Mouse (Mus musculus) neural tube, embryonic 15.5 days (tissue): ENCODE measurements around the gene Otud7b. TPM values are rescaled to one million over a fixed set of nuclear protein-coding genes. Genes with fewer than 3 reads are reported as not detected.

Source experiments
- ATAC-seq: fragments of 200-750 bp; cut with Nextera tagmentation; 2 replicates; pipeline ENCODE4 v1.8.0; 2017; ENCODE audit warnings: mild to moderate bottlenecking, moderate TSS enrichment, moderate library complexity; ENCODE audit not compliant: low FRiP score
- H3K27ac ChIP-seq: fragments of 300-500 bp; sonication (generic); replicated peaks from 2 replicates; pipeline ENCODE4 v1.5.1; 2015; ENCODE audit warnings: mild to moderate bottlenecking, inconsistent platforms
- H3K27me3 ChIP-seq: fragments of 300-500 bp; sonication (generic); replicated peaks from 2 replicates; pipeline ENCODE4 v1.6.1; 2015; ENCODE audit warnings: inconsistent platforms
- H3K36me3 ChIP-seq: fragments of 300-500 bp; sonication (generic); 2 replicates; pipeline ENCODE4 v1.6.1; 2015; ENCODE audit warnings: inconsistent platforms
- H3K4me1 ChIP-seq: fragments of 300-500 bp; sonication (generic); 2 replicates; pipeline ENCODE4 v1.6.1; 2015; ENCODE audit warnings: inconsistent platforms
- H3K4me2 ChIP-seq: fragments of 300-500 bp; sonication (generic); 2 replicates; pipeline ENCODE4 v1.6.1; 2015; ENCODE audit warnings: inconsistent platforms, mild to moderate bottlenecking, moderate library complexity
- H3K4me3 ChIP-seq: fragments of 300-500 bp; sonication (generic); replicated peaks from 2 replicates; pipeline ENCODE4 v1.5.1; 2015; ENCODE audit warnings: mild to moderate bottlenecking, inconsistent platforms
- H3K9ac ChIP-seq: fragments of 300-500 bp; sonication (generic); replicated peaks from 2 replicates; pipeline ENCODE4 v1.6.1; 2015; ENCODE audit warnings: mild to moderate bottlenecking, inconsistent platforms
- H3K9me3 ChIP-seq: fragments of 300-500 bp; sonication (generic); replicated peaks from 2 replicates; pipeline ENCODE4 v1.6.1; 2016; ENCODE audit warnings: inconsistent platforms
- WGBS: fragments of 180-500 bp; shearing (Covaris S2); methylation state at CpG from one replicate; pipeline ENCODE4 v1.1.7; 2015; ENCODE audit warnings: mixed read lengths; 5-methylcytosine and 5-hydroxymethylcytosine counted together
- polyA plus RNA-seq: library from polyadenylated mRNA; unstranded; fragments of >200 nt; fragmentation: Nextera tagmentation; extraction: Ambion mirVana; gene quantifications from 2 replicates; pipeline ENCODE4 v1.2.1, GENCODE M21; 2015

The Otud7b gene
- polyA plus RNA-seq, 1 experiment from 2014 or later = 10.5 TPM

DNA sequence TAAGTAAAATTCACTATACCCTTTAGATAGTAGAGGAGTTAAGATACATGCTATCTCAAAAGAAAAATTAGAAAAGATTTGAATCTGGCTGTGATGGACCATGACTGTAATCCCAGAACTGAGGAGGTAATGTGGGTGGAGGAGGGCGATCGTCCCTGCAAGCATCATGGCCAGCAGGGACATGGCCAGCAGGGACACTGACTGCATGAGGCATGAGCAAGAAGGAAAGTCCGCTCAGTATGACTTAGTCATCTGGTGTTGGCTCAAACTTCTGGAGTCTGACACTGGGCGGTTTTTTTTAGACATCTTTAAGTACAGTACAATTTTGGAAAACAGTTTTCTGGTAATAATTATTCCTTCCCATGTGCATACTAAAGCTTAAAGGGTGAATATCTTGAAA, 16.5 kb upstream of the Otud7b start:
- H3K4me3 ChIP-seq = no peak overlapping the region
- 90% methylated on average over 4 of the region's 4 CpGs for WGBS
- no peaks in the 10 kb centered on the region for H3K27me3 ChIP-seq
- H3K9me3 ChIP-seq = no peaks in the 10 kb centered on the region
- no peak overlapping the region for H3K4me2 ChIP-seq
- no peaks in the 10 kb centered on the region for H3K36me3 ChIP-seq
- ATAC-seq = no peak
- no peak overlapping the region for H3K27ac ChIP-seq
- H3K9ac ChIP-seq = no peak overlapping the region
- no peaks in the 10 kb centered on the region for H3K4me1 ChIP-seq

DNA sequence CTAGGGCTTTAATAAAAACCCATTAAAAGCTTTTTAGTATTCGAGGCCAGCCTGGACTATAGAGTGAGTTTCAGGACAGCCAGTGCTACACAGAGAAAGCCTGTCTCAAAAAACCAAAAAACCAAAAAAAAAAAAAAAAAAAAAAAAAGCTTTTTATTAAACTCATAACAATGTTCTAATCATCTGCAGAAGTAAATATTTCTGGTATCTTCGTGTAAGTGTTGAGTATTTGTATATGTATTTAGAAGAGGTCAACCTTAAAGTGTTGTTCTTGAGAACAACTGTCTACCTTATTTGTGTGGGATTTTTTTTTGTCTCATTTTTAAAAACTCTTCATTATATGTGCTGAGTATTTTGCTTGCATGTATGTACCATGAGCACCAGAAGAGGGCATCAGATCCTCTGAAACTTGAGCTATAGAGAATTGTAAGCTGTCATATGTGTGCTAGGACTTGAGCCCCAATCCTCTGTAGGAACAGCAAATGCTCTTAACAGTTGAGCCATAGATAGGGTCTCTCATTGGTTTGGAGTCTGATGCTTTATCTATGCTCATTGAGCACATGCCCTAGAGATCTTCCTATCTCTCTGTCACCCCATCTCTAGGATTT, 14.3 kb upstream of the Otud7b start:
- Histone ChIP-seq H3K4me3 (no peak overlapping the region), H3K27me3 (no peaks in the 10 kb centered on the region), H3K4me1 (no peaks in the 10 kb centered on the region), H3K4me2 (no peak overlapping the region), H3K9ac (no peak overlapping the region), H3K36me3 (no peaks in the 10 kb centered on the region), H3K27ac (no peak overlapping the region), H3K9me3 (no peaks in the 10 kb centered on the region)
- no peak for ATAC-seq
- WGBS = 75% methylated on average over 2 of the region's 2 CpGs

DNA sequence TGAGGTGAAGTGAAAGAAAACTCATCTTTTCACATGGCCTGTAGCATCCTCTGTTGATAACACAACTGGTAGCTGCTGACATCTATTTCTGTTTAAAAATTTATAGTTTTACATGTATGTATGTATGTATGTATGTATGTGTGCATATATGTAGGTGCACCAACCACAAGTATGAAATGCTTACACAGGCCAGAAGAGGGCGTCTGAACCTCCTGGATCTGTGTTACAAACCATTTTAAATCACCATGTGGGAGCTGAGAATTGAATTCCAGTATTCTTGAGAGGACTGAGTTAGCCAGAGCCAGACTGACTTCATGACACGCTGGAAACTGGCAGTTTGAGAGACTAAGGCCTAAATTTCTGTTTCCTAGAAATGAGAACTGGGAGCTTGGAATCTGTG, 13.2 kb upstream of the Otud7b start:
- Histone ChIP-seq H3K4me1 (no peaks in the 10 kb centered on the region), H3K36me3 (no peaks in the 10 kb centered on the region), H3K27ac (no peak overlapping the region), H3K4me3 (no peak overlapping the region), H3K9me3 (no peaks in the 10 kb centered on the region), H3K27me3 (no peaks in the 10 kb centered on the region), H3K4me2 (no peak overlapping the region), H3K9ac (no peak overlapping the region)
- ATAC-seq = no peak
- 78% methylated on average over 2 of the region's 2 CpGs for WGBS

DNA sequence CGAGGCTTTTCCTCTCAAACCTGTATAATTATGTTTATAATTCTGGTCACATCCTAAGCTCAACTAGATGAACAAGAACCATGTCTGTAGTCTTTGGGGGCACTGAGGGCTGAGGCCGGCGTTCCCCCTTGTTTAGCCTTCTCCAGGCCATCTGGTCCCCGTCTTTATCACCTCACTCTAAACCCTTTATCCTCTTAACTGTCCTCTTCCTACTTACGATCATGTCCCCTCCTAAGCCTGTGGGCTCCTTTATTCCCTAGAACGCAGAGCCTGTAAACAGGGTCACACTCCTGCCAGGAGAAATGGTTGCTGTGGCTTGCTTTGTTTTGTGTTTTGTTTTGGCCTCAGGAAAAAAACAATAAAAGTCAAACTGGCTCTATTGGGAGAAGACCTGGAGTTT, 12.4 kb upstream of the Otud7b start:
- Histone ChIP-seq H3K27me3 (no peaks in the 10 kb centered on the region), H3K36me3 (no peaks in the 10 kb centered on the region), H3K9ac (no peak overlapping the region), H3K4me2 (no peak overlapping the region), H3K4me3 (no peak overlapping the region), H3K9me3 (no peaks in the 10 kb centered on the region), H3K27ac (no peak overlapping the region), H3K4me1 (no peaks in the 10 kb centered on the region)
- no peak for ATAC-seq
- WGBS = 43% methylated on average over 6 of the region's 6 CpGs

GRCm38 (mm10) chr3:96093509-96093908, 10.8 kb upstream of the Otud7b start:
- no peak overlapping the region for H3K4me3 ChIP-seq

GRCm38 (mm10) chr3:96094203-96094602, 10.1 kb upstream of the Otud7b start:
- WGBS = 90% methylated on average over 13 of the region's 13 CpGs
- no peak for ATAC-seq

More at GRCm38 (mm10) chr3:96093509-96093908, 10.8 kb upstream of the Otud7b start:
- Histone ChIP-seq H3K4me1 (no peaks in the 10 kb centered on the region), H3K27me3 (no peaks in the 10 kb centered on the region), H3K9me3 (no peaks in the 10 kb centered on the region), H3K27ac (no peak overlapping the region), H3K4me2 (no peak overlapping the region), H3K36me3 (no peaks in the 10 kb centered on the region), H3K9ac (no peak overlapping the region)
- WGBS = 67% methylated on average over 13 of the region's 13 CpGs
- no peak for ATAC-seq

GRCm38 (mm10) chr3:96098168-96098567, 6.2 kb upstream of the Otud7b start:
- Histone ChIP-seq H3K4me1 (peaks cover 6% of the 10 kb centered on the region), H3K27me3 (no peaks in the 10 kb centered on the region), H3K36me3 (no peaks in the 10 kb centered on the region), H3K4me3 (no peak overlapping the region), H3K4me2 (no peak overlapping the region), H3K27ac (no peak overlapping the region), H3K9ac (no peak overlapping the region), H3K9me3 (no peaks in the 10 kb centered on the region)
- no peak for ATAC-seq
- 70% methylated on average over 4 of the region's 4 CpGs for WGBS

More at GRCm38 (mm10) chr3:96094203-96094602, 10.1 kb upstream of the Otud7b start:
- no peaks in the 10 kb centered on the region for H3K27me3 ChIP-seq
- H3K9me3 ChIP-seq = no peaks in the 10 kb centered on the region
- no peaks in the 10 kb centered on the region for H3K36me3 ChIP-seq
- H3K4me2 ChIP-seq = no peak overlapping the region
- no peak overlapping the region for H3K9ac ChIP-seq
- H3K27ac ChIP-seq = no peak overlapping the region
- H3K4me1 ChIP-seq = no peaks in the 10 kb centered on the region
- H3K4me3 ChIP-seq = no peak overlapping the region

DNA sequence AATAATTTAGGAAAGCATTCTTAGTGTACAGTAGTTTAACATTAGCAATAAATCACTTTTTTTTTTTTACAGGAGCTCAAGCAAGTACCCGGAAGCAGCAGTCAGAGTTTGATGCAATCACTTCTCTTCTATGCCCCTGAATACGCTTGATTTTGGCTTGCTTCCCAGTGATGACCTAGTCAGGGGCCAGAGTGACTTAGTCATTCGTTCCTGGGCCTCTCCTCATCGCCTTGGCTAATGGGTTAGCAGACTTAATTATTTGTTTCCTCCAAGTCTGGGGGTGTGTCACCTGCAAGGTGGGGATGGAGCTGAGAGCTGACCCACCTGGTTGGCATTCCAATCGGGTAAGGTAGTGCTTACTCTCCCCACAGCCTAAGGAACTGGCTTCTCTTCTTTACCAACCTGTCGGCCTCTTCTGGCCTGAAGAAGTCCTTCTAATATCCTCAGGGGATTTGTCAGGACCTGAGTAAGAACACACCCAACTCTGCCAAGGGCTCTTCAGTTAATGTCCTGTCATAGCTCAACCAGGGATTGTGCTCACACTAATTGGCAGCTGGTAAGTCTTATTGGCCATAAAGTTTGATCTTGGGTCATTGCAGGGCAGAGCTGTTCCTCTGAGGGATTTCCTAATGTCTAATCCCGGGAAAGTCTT, 5.6 kb upstream of the Otud7b start:
- 64% methylated on average over 7 of the region's 7 CpGs for WGBS
- H3K4me1 ChIP-seq = peaks cover 7% of the 10 kb centered on the region
- H3K4me3 ChIP-seq = no peak overlapping the region
- H3K36me3 ChIP-seq = no peaks in the 10 kb centered on the region
- ATAC-seq = no peak
- no peak overlapping the region for H3K9ac ChIP-seq
- H3K9me3 ChIP-seq = no peaks in the 10 kb centered on the region
- no peaks in the 10 kb centered on the region for H3K27me3 ChIP-seq
- H3K4me2 ChIP-seq = no peak overlapping the region
- no peak overlapping the region for H3K27ac ChIP-seq

DNA sequence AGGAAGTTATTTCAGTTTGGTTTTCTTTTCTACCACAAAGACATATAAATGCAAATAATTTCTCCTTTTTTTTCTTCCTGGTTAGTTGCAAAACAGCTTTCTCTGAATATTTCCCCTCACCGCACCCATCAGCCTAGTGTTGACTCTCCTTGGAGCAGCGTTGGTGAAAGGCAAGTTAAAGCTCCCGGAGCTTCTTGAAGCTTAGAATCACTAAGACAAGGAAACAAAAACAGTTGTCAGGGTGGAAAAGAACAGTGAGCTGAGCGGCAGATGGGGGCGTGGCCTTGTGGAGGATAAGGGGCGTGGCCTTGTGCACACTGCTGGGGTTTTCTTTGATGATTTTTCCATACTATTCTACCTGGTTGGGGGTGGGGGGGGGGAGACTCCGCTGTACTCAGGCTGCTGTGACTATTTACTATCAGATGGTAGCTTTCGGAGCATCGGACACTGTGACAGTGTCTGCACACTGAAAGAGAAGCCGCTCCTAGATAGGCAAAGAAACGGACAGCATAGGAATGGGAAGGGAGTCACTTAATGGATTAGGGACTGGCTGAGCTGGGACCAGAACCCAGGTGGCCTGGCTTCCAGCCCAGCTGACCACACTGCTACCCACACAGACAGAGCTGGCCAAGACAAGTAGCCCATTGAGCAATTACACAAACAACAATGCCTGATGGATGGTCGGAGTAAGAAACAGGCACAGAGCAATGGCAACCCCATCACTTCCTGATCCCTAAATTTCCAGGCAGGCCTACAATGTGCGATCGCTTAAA, 2.0 kb upstream of the Otud7b start:
- Histone ChIP-seq H3K9ac (no peak overlapping the region), H3K4me3 (peak overlapping the region; percentile 24), H3K4me2 (peak overlapping the region; percentile 49), H3K4me1 (peaks cover 28% of the 10 kb centered on the region), H3K36me3 (no peaks in the 10 kb centered on the region), H3K27ac (no peak overlapping the region), H3K27me3 (no peaks in the 10 kb centered on the region), H3K9me3 (no peaks in the 10 kb centered on the region)
- 14% methylated on average over 14 of the region's 14 CpGs for WGBS
- 0 out of 2 replicates have a peak, but pooled peaks have one; percentile 19 for ATAC-seq

DNA sequence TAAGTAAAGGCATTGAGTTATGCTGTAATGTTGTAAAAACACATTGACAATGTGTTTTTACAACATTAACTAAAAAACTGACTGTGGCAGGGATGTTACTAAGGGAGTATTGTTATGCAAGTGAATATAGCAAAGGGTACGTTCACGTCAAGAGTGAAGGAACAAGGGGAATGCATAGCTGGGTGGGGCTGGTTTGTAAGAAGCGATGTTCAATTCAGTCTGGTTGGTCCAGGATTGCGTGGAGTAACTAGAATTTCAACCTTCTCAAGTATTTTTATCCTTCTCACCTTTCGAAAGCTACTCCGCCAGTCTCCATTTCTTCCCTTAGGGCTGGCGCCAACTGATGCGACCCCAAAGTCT, 446 bp upstream of the Otud7b start:
- Histone ChIP-seq H3K27ac (peak overlapping the region; percentile 88), H3K27me3 (no peaks in the 10 kb centered on the region), H3K4me3 (peak overlapping the region; percentile 89), H3K9me3 (no peaks in the 10 kb centered on the region), H3K9ac (peak overlapping the region; percentile 87), H3K36me3 (no peaks in the 10 kb centered on the region), H3K4me2 (peak overlapping the region; percentile 91), H3K4me1 (peaks cover 34% of the 10 kb centered on the region)
- peak; percentile 49; the same call in 1 of the 2 replicates for ATAC-seq
- 3% methylated on average over 8 of the region's 8 CpGs for WGBS

DNA sequence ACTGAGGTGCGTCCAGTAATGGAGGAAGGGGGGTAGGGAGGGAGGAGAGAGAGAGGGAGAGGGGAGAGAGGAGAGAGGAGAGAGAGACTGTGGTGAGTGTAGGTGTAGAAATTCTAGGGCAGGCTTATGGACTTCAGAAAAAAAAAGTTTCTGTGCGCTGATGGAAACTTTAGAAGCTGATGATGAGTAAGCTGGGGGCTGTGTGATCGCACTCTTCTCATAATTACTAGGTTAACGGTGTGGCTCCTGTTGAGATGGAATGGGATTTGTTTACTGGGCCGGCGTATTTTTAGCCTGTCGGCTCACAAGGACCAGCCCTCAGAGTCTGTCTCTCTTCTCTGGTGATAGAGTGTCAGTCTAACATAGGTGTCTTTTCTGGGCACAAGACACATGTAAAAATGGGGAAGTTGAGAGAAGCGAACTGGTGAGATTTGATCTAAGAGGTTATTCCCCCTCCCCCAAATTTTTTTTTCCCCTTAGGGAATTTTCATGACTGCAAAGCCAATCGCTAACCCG, 963 bp downstream of the Otud7b start:
- Histone ChIP-seq H3K36me3 (no peaks in the 10 kb centered on the region), H3K27ac (no peak overlapping the region), H3K4me2 (peak overlapping the region; percentile 91), H3K4me1 (peaks cover 34% of the 10 kb centered on the region), H3K27me3 (no peaks in the 10 kb centered on the region), H3K9me3 (no peaks in the 10 kb centered on the region), H3K9ac (peak overlapping the region; percentile 87), H3K4me3 (peak overlapping the region; percentile 89)
- 0 out of 2 replicates have a peak, but pooled peaks have one; percentile 22 for ATAC-seq
- whole genome bisulfite sequencing = 11% methylated on average over 10 of the region's 10 CpGs
